22 mouse cellular contexts compared by ENCODE assay signal in genomic region chr8:119478684-119479083, GRCm38 (mm10). TPM values are rescaled to one million over a fixed set of nuclear protein-coding genes. Genes with fewer than 3 reads are reported as not detected.
DNase-seq lines count a peak whose midpoint lies in the region; ATAC-seq and TF ChIP-seq lines count a peak whose summit lies in the region.
"Had no signal": no experiment of that assay in that cellular context is flagged by ENCODE, and none has a peak within 500 bp of the region (broad histone marks: within the 10 kb centered on the region; RNA-seq: fewer than 3 reads in every experiment).

No protein-coding gene starts in this region.

- H3K36me3 ChIP-seq in midbrain, embryonic 10.5 days: no peaks in the 10 kb centered on the region
- no peaks in the 10 kb centered on the region for H3K36me3 ChIP-seq in midbrain, postnatal 0 days (ENCODE audit: insufficient read depth, low read length)
- H3K36me3 ChIP-seq: forebrain, embryonic 12.5 days; G1E had no signal

- no peaks in the 10 kb centered on the region for H3K9me3 ChIP-seq in midbrain, embryonic 10.5 days (replicated peaks)
- no peaks in the 10 kb centered on the region for H3K9me3 ChIP-seq in midbrain, postnatal 0 days (ENCODE audit: low read length)
- H3K9me3 ChIP-seq: forebrain, embryonic 12.5 days; G1E had no signal

- DNase-seq in midbrain, embryonic 10.5 days (ENCODE audit: low spot score): no peak
- no peak for DNase-seq in midbrain, postnatal 0 days (ENCODE audit: low spot score)
- DNase-seq in ES-CJ7 (ENCODE audit: low read depth, low spot score) (peak; percentile 88), R1 (ENCODE audit: low read depth, low spot score) (peak; percentile 70)
- DNase-seq in testis, postnatal 10 days (ENCODE audit: low spot score): no peak
- no peak for DNase-seq in T-cell, adult 2 months (ENCODE audit: low spot score)
- DNase-seq in heart, postnatal 14 days: no peak
- DNase-seq: adrenal gland, adult 8-10 months; adrenal gland, postnatal 14 days; adrenal gland, postnatal 36 days; cerebellum, adult 11-12 months; cerebellum, adult 2 months; cerebellum, adult 9-10 months; cerebellum, postnatal 10 days; cerebellum, postnatal 25 days had no signal

- WGBS in midbrain, embryonic 10.5 days: 37% methylated on average over 5 of the region's 5 CpGs
- WGBS in midbrain, postnatal 0 days: 27% methylated on average over 5 of the region's 5 CpGs

- ATAC-seq in midbrain, postnatal 0 days (ENCODE audit: low FRiP score): no peak
- ATAC-seq: activated CD4-positive, CD25-positive, alpha-beta regulatory T cell, adult 4 months; forebrain, embryonic 14.5 days; forebrain, embryonic 16.5 days had no signal

- 0 out of 2 replicates have a peak overlapping the region, but pooled peaks have one; percentile 23 for H3K27ac ChIP-seq in midbrain, embryonic 10.5 days (replicated peaks)
- H3K27ac ChIP-seq in midbrain, postnatal 0 days (ENCODE audit: low read depth, low read length): no peak overlapping the region
- H3K27ac ChIP-seq: forebrain, embryonic 12.5 days had no signal

- H3K27me3 ChIP-seq in midbrain, embryonic 10.5 days (ENCODE audit: low read depth, poor library complexity, severe bottlenecking): no peaks in the 10 kb centered on the region
- no peaks in the 10 kb centered on the region for H3K27me3 ChIP-seq in midbrain, postnatal 0 days (ENCODE audit: insufficient read depth, low read length)
- H3K27me3 ChIP-seq: forebrain, embryonic 12.5 days had no signal

- no peak overlapping the region for H3K9ac ChIP-seq in midbrain, postnatal 0 days (replicated peaks; ENCODE audit: low read length, poor library complexity, severe bottlenecking)
- H3K9ac ChIP-seq: forebrain, embryonic 12.5 days had no signal

- H3K4me1 ChIP-seq in midbrain, embryonic 10.5 days: peaks cover 14% of the 10 kb centered on the region
- no peaks in the 10 kb centered on the region for H3K4me1 ChIP-seq in midbrain, postnatal 0 days (ENCODE audit: insufficient read depth, low read length)

- no peak overlapping the region for H3K4me2 ChIP-seq in midbrain, postnatal 0 days (ENCODE audit: low read depth, low read length, poor library complexity, severe bottlenecking)
- H3K4me2 ChIP-seq: forebrain, embryonic 12.5 days had no signal

- TF ChIP-seq CTCF in midbrain, postnatal 0 days (IDR thresholded peaks at IDR 0.05): no peak

- no peak overlapping the region for H3K4me3 ChIP-seq in midbrain, embryonic 10.5 days
- H3K4me3 ChIP-seq in midbrain, postnatal 0 days (ENCODE audit: low read depth, low read length): no peak overlapping the region
- H3K4me3 ChIP-seq: forebrain, embryonic 12.5 days had no signal

- intact Hi-C loops in heart, postnatal 14 days (cut with DNase I): no loop called here

RNA-seq across cellular contexts. Expression of gene Slc38a8, which starts 22.8 kb away (rescaled TPM):
- 0.15 and 1.1 TPM in 2 replicates for polyA plus RNA-seq in midbrain, embryonic 10.5 days (2016; fragmentation: Nextera tagmentation; extraction: Ambion mirVana)
- 0.16 and 0.19 TPM in 2 replicates for total RNA-seq in midbrain, postnatal 0 days (2014; rRNA removed)
- 0.09 and 0.12 TPM in 2 replicates for polyA plus RNA-seq in midbrain, postnatal 0 days (2015; fragmentation: Nextera tagmentation; extraction: Ambion mirVana)
- not detected for total RNA-seq in heart, postnatal 14 days (2021)
- total RNA-seq: adrenal gland, adult 18-20 months; adrenal gland, postnatal 14 days had no signal
- polyA plus RNA-seq: activated CD4-positive, CD25-positive, alpha-beta regulatory T cell, adult 4 months; C2C12; forebrain, embryonic 14.5 days; forebrain, embryonic 16.5 days; G1E had no signal

RNA-seq across cellular contexts. Expression of gene Necab2, which starts 32.2 kb away (rescaled TPM):
- polyA plus RNA-seq in midbrain, embryonic 10.5 days (2016; fragmentation: Nextera tagmentation; extraction: Ambion mirVana): 16.3 and 17.0 TPM in 2 replicates
- total RNA-seq in midbrain, postnatal 0 days (2014; rRNA removed): 106 and 119 TPM in 2 replicates
- polyA plus RNA-seq in midbrain, postnatal 0 days (2015; fragmentation: Nextera tagmentation; extraction: Ambion mirVana): 76.6 and 84.6 TPM in 2 replicates
- total RNA-seq in heart, postnatal 14 days (2021): not detected
- total RNA-seq: G1E had no signal
- polyA plus RNA-seq: activated CD4-positive, CD25-positive, alpha-beta regulatory T cell, adult 4 months; C2C12; G1E had no signal

RNA-seq across cellular contexts. Expression of gene Osgin1, which starts 44.8 kb away (rescaled TPM):
- polyA plus RNA-seq in midbrain, embryonic 10.5 days (2016; fragmentation: Nextera tagmentation; extraction: Ambion mirVana): 0.21 and 0.23 TPM in 2 replicates
- 0.38 TPM in 1 of 2 replicates, not detected in the other for total RNA-seq in midbrain, postnatal 0 days (2014; rRNA removed)
- 0.15 and 0.32 TPM in 2 replicates for polyA plus RNA-seq in midbrain, postnatal 0 days (2015; fragmentation: Nextera tagmentation; extraction: Ambion mirVana)
- 1 to 10 TPM; 1.3 to 2.5 TPM for total RNA-seq in heart, postnatal 14 days (2021)

Comparison
In these comparisons a context has a peak if more than half of its experiments do, and no peak if none do; other contexts are left out.
1. DNase-seq: peak in ES-CJ7 (single experiment) and R1 (single experiment); none in midbrain, embryonic 10.5 days (single experiment), midbrain, postnatal 0 days (single experiment), testis, postnatal 10 days (single experiment), T-cell, adult 2 months (single experiment) and heart, postnatal 14 days (0 of 2).
2. RNA of gene Necab2, which starts 32.2 kb away (total RNA-seq): 106 to 119 TPM in midbrain, postnatal 0 days; not detected in heart, postnatal 14 days; every median in the first group is over 100 times any median in the second.